Mouse (Mus musculus): ENCODE measurements around the gene Tcaim.
A peak's percentile ranks its signal among the peaks of the same experiment; 100 is the strongest.
"Not testable (repeated sequence)": the region's sequence is repeated elsewhere in the genome, so short reads cannot be mapped to it uniquely, and the experiment has no call there.

Tcaim gene

GRCm38 (mm10) chr9:122854526-122854925 lies 49.2 kb downstream of the Tcaim start:
- DNase-seq (ENCODE audit: low spot score in 2 of 2): no peak

GRCm38 (mm10) chr9:122855141-122855540 lies 49.8 kb downstream of the Tcaim start:
- DNase-seq (ENCODE audit: low spot score in 2 of 2): not testable (repeated sequence)

GRCm38 (mm10) chr9:122855617-122856016 lies 50.3 kb downstream of the Tcaim start:
- no peak for DNase-seq (ENCODE audit: low spot score in 2 of 2)

GRCm38 (mm10) chr9:122856716-122857115 lies 51.4 kb downstream of the Tcaim start:
- no peak for DNase-seq (ENCODE audit: low spot score in 2 of 2)

GRCm38 (mm10) chr9:122860752-122861151 lies 55.4 kb downstream of the Tcaim start:
- no peak for DNase-seq (ENCODE audit: low spot score in 2 of 2)

- no peak for DNase-seq (ENCODE audit: low spot score in 2 of 2)
Measured at GRCm38 (mm10) chr9:122863731-122864130, 58.4 kb downstream of the Tcaim start.

GRCm38 (mm10) chr9:122864848-122865247 lies 59.5 kb downstream of the Tcaim start:
- DNase-seq (ENCODE audit: low spot score in 2 of 2): no peak

- peak; percentile 80 to 83 for DNase-seq (ENCODE audit: low spot score in 2 of 2)
Measured at GRCm38 (mm10) chr9:122865697-122866166, 60.4 kb downstream of the Tcaim start, which contains the start of gene Zfp445. Gene Zfp445, minus strand, starts transcription at chr9:122866006.

- DNase-seq (ENCODE audit: low spot score in 2 of 2): no peak
Measured at GRCm38 (mm10) chr9:122866192-122866591, 60.9 kb downstream of the Tcaim start.

GRCm38 (mm10) chr9:122872595-122872994 lies 67.3 kb downstream of the Tcaim start:
- DNase-seq (ENCODE audit: low spot score in 2 of 2): no peak

- no peak for DNase-seq (ENCODE audit: low spot score in 2 of 2)
Measured at GRCm38 (mm10) chr9:122874653-122875052, 69.3 kb downstream of the Tcaim start.

GRCm38 (mm10) chr9:122875145-122875544 lies 69.8 kb downstream of the Tcaim start:
- no peak for DNase-seq (ENCODE audit: low spot score in 2 of 2)

- no peak for DNase-seq (ENCODE audit: low spot score in 2 of 2)
Measured at GRCm38 (mm10) chr9:122885385-122885784, 80.0 kb downstream of the Tcaim start, which contains the start of gene Zkscan7. Gene Zkscan7, plus strand, starts transcription at chr9:122885685.

Measured in natural killer cell, adult 2 months (primary cell).